Mouse (Mus musculus) left cerebral cortex, postnatal 10 days (tissue): ENCODE measurements around the gene Ms4a18. TPM values are rescaled to one million over a fixed set of nuclear protein-coding genes. Genes with fewer than 3 reads are reported as not detected.

Experiments
- DNase-seq, 2 experiments: peaks; one replicate each; pipeline ENCODE4 v3.0.0; 2021 to 2022; ENCODE audit warnings: low spot score in 2 of 2, mixed read lengths in 1 of 2; ENCODE audit errors: extremely low spot score in 1 of 2
- intact Hi-C: fragments of 180-260 bp; cut with DNase I; formaldehyde crosslinking; loops from one replicate; pipeline ENCODE4 v1.15.1; 2025
- total RNA-seq, 2 experiments: library from RNA; stranded (reverse); gene quantifications; 2 replicates each; pipeline ENCODE4 v1.2.3; 2021

The Ms4a18 gene
- total RNA-seq, 2 experiments from 2014 or later: not detected

GRCm38 (mm10) chr19:10988563-10988962, 29.3 kb downstream of the Ms4a18 start:
- intact Hi-C loops: no loop called here
- DNase-seq: no peak

GRCm38 (mm10) chr19:10985889-10986288, 31.9 kb downstream of the Ms4a18 start:
- intact Hi-C loops: no loop called here
- no peak for DNase-seq

- intact Hi-C loops: no loop called here
- DNase-seq: peak in 1 of 2 experiments; percentile 41
Observed at GRCm38 (mm10) chr19:10984551-10984950, 33.3 kb downstream of the Ms4a18 start.

- DNase-seq: peak in 1 of 2 experiments; percentile 45
- intact Hi-C loops: no loop called here
Observed at GRCm38 (mm10) chr19:10983146-10983545, 34.7 kb downstream of the Ms4a18 start.

- DNase-seq: no peak
- intact Hi-C loops: no loop called here
Observed at GRCm38 (mm10) chr19:10980210-10980609, 37.6 kb downstream of the Ms4a18 start.

GRCm38 (mm10) chr19:10979184-10980168, 38.4 kb downstream of the Ms4a18 start:
- DNase-seq: peak; percentile 56 to 89
- intact Hi-C loops: no loop called here

GRCm38 (mm10) chr19:10976318-10976717, 41.5 kb downstream of the Ms4a18 start:
- no peak for DNase-seq
- intact Hi-C loops: no loop called here

GRCm38 (mm10) chr19:10975187-10975586, 42.6 kb downstream of the Ms4a18 start:
- DNase-seq: no peak
- intact Hi-C loops: no loop called here

- DNase-seq: no peak
- intact Hi-C loops: no loop called here
Observed at GRCm38 (mm10) chr19:10974238-10974865, 43.5 kb downstream of the Ms4a18 start, which contains the start of gene Ms4a10. Gene Ms4a10, minus strand, starts transcription at chr19:10974670.

GRCm38 (mm10) chr19:10973187-10973586, 44.6 kb downstream of the Ms4a18 start:
- intact Hi-C loops: no loop called here
- no peak for DNase-seq

GRCm38 (mm10) chr19:10972660-10973059, 45.2 kb downstream of the Ms4a18 start:
- intact Hi-C loops: no loop called here
- DNase-seq: no peak

- DNase-seq: no peak
- intact Hi-C loops: no loop called here
Observed at GRCm38 (mm10) chr19:10970457-10970856, 47.4 kb downstream of the Ms4a18 start.

- DNase-seq: no peak
- intact Hi-C loops: no loop called here
Observed at GRCm38 (mm10) chr19:10968578-10968977, 49.3 kb downstream of the Ms4a18 start.

GRCm38 (mm10) chr19:10965721-10966120, 52.1 kb downstream of the Ms4a18 start:
- no peak for DNase-seq
- intact Hi-C loops: no loop called here

- no peak for DNase-seq
- intact Hi-C loops: loop anchor here (5.0 kb wide), 1 partner anchor 298 kb away; no protein-coding TSS in a partner anchor
Observed at GRCm38 (mm10) chr19:10959978-10960346, 57.9 kb downstream of the Ms4a18 start.

GRCm38 (mm10) chr19:10959085-10959977, 58.5 kb downstream of the Ms4a18 start:
- intact Hi-C loops: no loop called here
- DNase-seq: peak in 1 of 2 experiments; percentile 33

GRCm38 (mm10) chr19:10952021-10952939, 65.6 kb downstream of the Ms4a18 start:
- intact Hi-C loops: no loop called here
- DNase-seq: peak in 1 of 2 experiments; percentile 72

- no peak for DNase-seq
- intact Hi-C loops: loop anchor here (5.0 kb wide), 1 partner anchor 52 kb away; the partner anchor contains the start of gene Prpf19
Observed at GRCm38 (mm10) chr19:10949558-10949957, 68.3 kb downstream of the Ms4a18 start.
